Mouse (Mus musculus) heart, embryonic 11.5 days (tissue): Measurements from ENCODE around the gene Rusc2. TPM values are rescaled to one million over a fixed set of nuclear protein-coding genes. Genes with fewer than 3 reads are reported as not detected.

Experiments used
- ATAC-seq: fragments of 200-750 bp; cut with Nextera tagmentation; replicated peaks from 2 replicates; pipeline ENCODE4 v1.8.0; 2017; ENCODE audit warnings: moderate library complexity; ENCODE audit not compliant: insufficient number of reproducible peaks, low FRiP score, low TSS enrichment
- H3K27ac ChIP-seq: fragments of 300-500 bp; sonication (generic); 2 replicates; pipeline ENCODE4 v1.5.1; 2014; ENCODE audit warnings: mild to moderate bottlenecking, low read depth, low read length
- H3K27me3 ChIP-seq: fragments of 300-500 bp; sonication (generic); 2 replicates; pipeline ENCODE4 v1.6.1; 2014; ENCODE audit warnings: mild to moderate bottlenecking, low read length, mixed read lengths; ENCODE audit not compliant: control insufficient read depth, insufficient read depth
- H3K36me3 ChIP-seq: fragments of 300-500 bp; sonication (generic); 2 replicates; pipeline ENCODE4 v1.6.1; 2014; ENCODE audit warnings: mild to moderate bottlenecking, low read length, moderate library complexity, mixed read lengths; ENCODE audit not compliant: control insufficient read depth, insufficient read depth
- H3K4me1 ChIP-seq: fragments of 300-500 bp; sonication (generic); 2 replicates; pipeline ENCODE4 v1.6.1; 2014; ENCODE audit warnings: low read length; ENCODE audit not compliant: control insufficient read depth, insufficient read depth
- H3K4me2 ChIP-seq: fragments of 300-500 bp; sonication (generic); 2 replicates; pipeline ENCODE4 v1.6.1; 2014; ENCODE audit warnings: mild to moderate bottlenecking, moderate library complexity
- H3K4me3 ChIP-seq: fragments of 300-500 bp; sonication (generic); 2 replicates; pipeline ENCODE4 v1.5.1; 2014; ENCODE audit warnings: low read depth, low read length
- H3K9ac ChIP-seq: fragments of 300-500 bp; sonication (generic); 2 replicates; pipeline ENCODE4 v1.6.1; 2014; ENCODE audit warnings: mild to moderate bottlenecking, low read depth, low read length, moderate library complexity
- H3K9me3 ChIP-seq: fragments of 300-500 bp; sonication (generic); replicated peaks from 2 replicates; pipeline ENCODE4 v1.6.1; 2016; ENCODE audit warnings: low read length; ENCODE audit not compliant: control insufficient read depth
- WGBS: fragments of 180-500 bp; shearing (Covaris S2); extraction: QIAGEN DNeasy Blood & Tissue Kit; methylation state at CpG from one replicate; pipeline ENCODE4 v1.1.7; 2014; ENCODE audit not compliant: insufficient replicate concordance; 5-methylcytosine and 5-hydroxymethylcytosine counted together
- polyA plus RNA-seq: library from polyadenylated mRNA; unstranded; fragments of >200 nt; fragmentation: Nextera tagmentation; extraction: Ambion mirVana; gene quantifications from 2 replicates; pipeline ENCODE4 v1.2.1, GENCODE M21; 2014

Gene Rusc2
- polyA plus RNA-seq: 6.3 and 7.8 TPM in 2 replicates

DNA sequence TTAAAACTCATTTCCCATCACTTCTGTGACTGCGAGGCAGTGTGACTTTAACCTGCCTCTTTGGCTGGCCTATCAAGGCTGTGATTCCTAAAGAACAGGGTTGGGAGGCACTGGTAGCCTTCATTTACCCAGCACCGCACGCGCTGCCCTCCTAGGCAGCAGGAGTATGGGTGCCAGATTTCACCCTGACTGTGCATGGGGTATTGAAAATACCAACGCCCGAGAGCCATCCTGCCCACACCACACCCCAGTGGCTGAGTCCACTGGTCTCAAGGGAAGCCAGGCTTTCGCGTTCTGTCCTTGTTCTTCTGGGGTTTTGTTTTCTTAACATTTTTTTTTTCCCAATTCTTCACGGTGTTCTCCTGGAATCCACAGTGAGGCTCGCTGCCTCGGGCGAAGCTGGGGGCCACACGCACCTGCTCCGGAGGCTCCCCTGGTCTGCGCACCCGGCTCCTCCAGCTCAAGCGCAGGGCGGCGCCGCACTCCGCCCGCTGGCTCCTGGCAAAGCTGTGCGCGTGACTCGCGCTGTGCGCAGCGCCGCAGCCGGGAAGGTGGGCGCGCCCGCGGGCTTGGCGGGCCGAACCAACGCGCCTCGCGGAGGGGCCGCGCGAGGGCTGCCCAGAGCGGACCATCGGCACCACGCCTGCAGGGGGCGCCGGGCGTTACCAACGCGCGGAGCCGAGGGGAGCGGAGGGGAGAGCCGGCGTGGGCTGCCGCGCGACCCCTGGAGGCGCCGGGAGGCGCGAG, at the start of gene Rusc2:
TSS of gene Rusc2 (plus strand) at position 572 of the 747 bp plus-strand sequence.
- 1% methylated on average over 61 of the region's 63 CpGs for WGBS
- ATAC-seq: peak; percentile 78

DNA sequence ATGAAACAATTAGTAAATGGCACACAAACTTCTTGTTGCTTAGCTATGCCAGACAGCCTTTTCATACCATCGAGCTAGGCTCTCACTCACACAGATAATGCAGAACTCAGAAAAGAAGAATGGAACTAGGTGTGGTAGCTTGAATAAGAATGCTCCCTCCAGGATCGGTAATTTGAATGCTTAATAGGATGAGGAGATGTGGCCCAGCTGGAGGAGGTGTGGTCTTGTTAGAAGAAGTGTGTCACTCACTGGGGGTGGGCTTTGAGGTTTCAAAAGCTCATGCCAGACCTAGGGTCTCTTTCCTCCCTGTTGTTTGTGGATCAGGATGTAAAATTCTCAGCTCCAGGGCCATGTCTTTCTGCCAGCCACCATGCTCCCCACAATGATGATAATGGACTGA, 47.0 kb upstream of the Rusc2 start:
- Histone ChIP-seq H3K4me1 (no peaks in the 10 kb centered on the region), H3K27ac (no peak overlapping the region), H3K36me3 (no peaks in the 10 kb centered on the region), H3K27me3 (no peaks in the 10 kb centered on the region), H3K4me2 (no peak overlapping the region), H3K9me3 (peaks cover 5% of the 10 kb centered on the region; the same call in 1 of the 2 replicates), H3K4me3 (no peak overlapping the region), H3K9ac (no peak overlapping the region)
- WGBS: 52% methylated on average over 2 of the region's 2 CpGs
- no peak for ATAC-seq

More for the DNA sequence above, at the start of gene Rusc2:
- Histone ChIP-seq H3K9ac (peak within 1 kb of the TSS; percentile 83), H3K4me2 (peak within 1 kb of the TSS; percentile 89), H3K27ac (no peak within 1 kb of the TSS), H3K27me3 (0 out of 2 replicates have a peak, but pooled peaks cover 2% of the 10 kb centered on the region), H3K4me1 (no peaks in the 10 kb centered on the region), H3K4me3 (peak within 1 kb of the TSS; percentile 68), H3K36me3 (no peaks in the 10 kb centered on the region), H3K9me3 (no peaks in the 10 kb centered on the region)

DNA sequence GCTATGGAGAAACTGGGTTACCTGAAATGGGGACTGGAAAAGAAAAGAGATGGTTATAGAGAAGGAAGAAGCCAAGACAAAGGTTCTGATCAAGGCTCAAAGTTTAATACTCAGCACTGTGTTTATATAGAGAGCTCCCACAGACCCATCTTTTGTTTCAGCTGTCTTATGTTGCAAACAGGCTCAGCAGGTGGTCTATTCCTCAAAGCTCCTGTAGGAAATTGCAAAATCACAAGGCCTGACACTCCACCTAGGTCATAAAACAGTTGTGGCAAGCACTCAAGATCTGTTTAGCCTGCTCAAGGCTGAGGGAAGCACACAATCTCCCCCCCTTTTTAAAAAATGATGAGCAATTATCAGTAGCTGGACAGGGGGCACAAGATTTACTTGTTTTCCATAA, 45.6 kb upstream of the Rusc2 start:
- H3K27ac ChIP-seq: no peak overlapping the region
- H3K9me3 ChIP-seq: peaks cover 5% of the 10 kb centered on the region; the same call in 1 of the 2 replicates
- no peak for ATAC-seq
- H3K9ac ChIP-seq: no peak overlapping the region
- no peaks in the 10 kb centered on the region for H3K36me3 ChIP-seq
- H3K27me3 ChIP-seq: no peaks in the 10 kb centered on the region
- no peak overlapping the region for H3K4me2 ChIP-seq
- no peaks in the 10 kb centered on the region for H3K4me1 ChIP-seq
- no peak overlapping the region for H3K4me3 ChIP-seq

DNA sequence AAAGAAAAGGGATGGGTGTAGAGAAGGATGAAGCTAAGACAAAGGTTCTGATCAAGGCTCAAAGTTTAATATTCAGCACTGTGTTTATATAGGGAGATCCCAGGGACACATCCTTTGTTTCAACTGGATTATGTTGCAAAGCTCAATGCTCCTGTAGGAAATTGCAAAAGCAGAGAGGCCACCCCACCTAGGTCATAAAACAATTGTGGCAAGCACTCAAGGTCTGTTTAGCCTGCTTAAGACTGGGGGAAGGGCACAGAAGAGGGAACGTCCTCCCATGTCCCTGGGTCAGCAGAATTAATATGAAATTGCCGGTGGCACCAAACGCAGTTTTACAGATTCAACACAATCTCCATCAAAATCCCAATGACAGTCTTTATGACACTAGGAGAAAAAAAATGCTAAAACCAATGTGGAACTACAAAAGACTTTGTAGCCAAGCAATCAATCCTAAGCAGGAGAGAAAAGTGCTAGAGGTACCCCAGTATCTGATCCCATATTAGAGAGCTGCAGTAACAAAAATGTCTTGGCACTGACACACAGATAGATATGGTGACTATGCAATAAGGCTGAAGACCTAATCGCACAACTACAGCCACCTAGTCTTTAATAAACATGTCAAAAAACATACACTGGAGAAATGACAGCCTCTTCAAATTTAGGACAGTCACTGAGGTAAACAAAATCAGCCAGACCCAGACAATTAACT, 41.5 kb upstream of the Rusc2 start:
- peaks cover 5% of the 10 kb centered on the region; the same call in 1 of the 2 replicates for H3K9me3 ChIP-seq

DNA sequence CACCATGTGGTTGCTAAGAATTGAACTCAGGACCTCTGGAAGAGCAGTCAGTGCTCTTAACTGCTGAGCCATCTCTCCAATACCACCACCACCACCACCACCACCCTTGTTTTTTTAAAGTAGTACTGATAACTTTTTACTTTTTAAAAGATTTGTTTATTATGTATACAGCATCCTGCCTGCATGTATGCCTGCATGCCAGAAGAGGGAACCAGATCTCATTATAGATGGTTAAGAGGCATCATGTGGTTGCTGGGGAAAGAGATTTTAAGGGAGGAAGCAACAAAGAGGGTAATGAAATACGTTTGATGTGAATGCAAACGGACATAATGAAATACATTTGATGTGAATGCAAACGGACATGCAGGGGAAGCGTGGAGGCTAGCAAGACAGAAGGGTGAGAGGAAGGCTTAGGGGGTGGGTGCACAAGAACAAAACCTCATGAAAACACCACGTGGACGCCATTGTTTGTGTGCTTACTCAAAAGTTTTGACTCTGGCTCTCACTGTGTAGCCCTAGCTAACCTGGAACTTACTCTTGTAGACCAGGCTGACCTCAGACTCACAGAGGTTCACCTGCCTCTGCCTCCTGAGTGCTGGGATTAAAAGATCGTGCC, 40.4 kb upstream of the Rusc2 start:
- no peak for ATAC-seq
- Histone ChIP-seq H3K27me3 (no peaks in the 10 kb centered on the region), H3K4me3 (no peak overlapping the region), H3K9me3 (peaks cover 2% of the 10 kb centered on the region; the same call in 1 of the 2 replicates), H3K36me3 (no peaks in the 10 kb centered on the region), H3K4me2 (no peak overlapping the region), H3K27ac (no peak overlapping the region), H3K9ac (no peak overlapping the region), H3K4me1 (no peaks in the 10 kb centered on the region)
- whole genome bisulfite sequencing: 80% methylated on average over 7 of the region's 7 CpGs

More for the DNA sequence above, 41.5 kb upstream of the Rusc2 start:
- H3K9ac ChIP-seq: no peak overlapping the region
- H3K4me3 ChIP-seq: no peak overlapping the region
- 80% methylated on average over 4 of the region's 4 CpGs for WGBS
- H3K4me1 ChIP-seq: no peaks in the 10 kb centered on the region
- no peaks in the 10 kb centered on the region for H3K36me3 ChIP-seq
- H3K4me2 ChIP-seq: no peak overlapping the region
- no peak for ATAC-seq
- H3K27me3 ChIP-seq: no peaks in the 10 kb centered on the region
- no peak overlapping the region for H3K27ac ChIP-seq

DNA sequence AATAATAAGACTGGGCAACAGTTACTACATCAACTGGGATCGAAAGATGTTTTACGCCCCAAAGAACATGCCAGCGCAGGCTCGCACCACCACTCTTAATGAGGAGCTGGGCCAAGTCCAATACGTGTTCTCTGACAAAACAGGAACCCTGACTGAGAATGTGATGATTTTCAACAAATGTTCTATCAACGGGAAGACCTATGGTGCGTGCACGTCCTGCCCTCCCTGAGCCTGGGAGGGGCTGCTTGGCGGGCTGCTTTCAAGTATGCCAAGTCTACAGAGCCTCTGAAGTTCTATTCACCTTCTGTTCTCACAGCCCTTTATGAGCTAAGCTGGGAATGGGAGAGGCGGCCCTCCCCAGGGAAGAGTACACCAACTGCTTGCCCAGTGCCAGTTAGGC, 39.3 kb upstream of the Rusc2 start:
- Histone ChIP-seq H3K4me2 (no peak overlapping the region), H3K9me3 (no peaks in the 10 kb centered on the region), H3K4me1 (no peaks in the 10 kb centered on the region), H3K4me3 (no peak overlapping the region), H3K27me3 (no peaks in the 10 kb centered on the region), H3K36me3 (no peaks in the 10 kb centered on the region), H3K9ac (no peak overlapping the region), H3K27ac (no peak overlapping the region)
- ATAC-seq: no peak
- 87% methylated on average over 10 of the region's 10 CpGs for WGBS

DNA sequence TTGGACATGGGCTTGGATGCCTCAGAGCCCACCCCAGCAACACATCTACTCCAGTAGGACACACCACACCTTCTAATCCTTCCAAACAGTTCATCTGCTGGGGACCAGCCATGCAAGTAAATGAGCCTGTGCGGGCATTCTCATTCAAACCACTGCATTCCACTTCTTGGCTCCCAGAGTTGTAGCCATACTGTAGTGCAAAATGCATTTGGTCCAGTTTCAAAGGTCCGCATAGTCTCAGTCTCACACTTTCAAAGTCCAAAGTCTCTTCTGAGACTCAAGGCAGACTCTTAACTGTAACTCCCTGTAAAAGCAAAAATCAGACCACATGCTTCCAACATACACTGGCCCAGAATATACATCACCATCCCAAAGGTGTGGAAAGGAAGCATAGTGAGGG, 36.8 kb upstream of the Rusc2 start:
- Histone ChIP-seq H3K9me3 (no peaks in the 10 kb centered on the region), H3K27ac (no peak overlapping the region), H3K4me3 (no peak overlapping the region), H3K4me1 (no peaks in the 10 kb centered on the region), H3K36me3 (no peaks in the 10 kb centered on the region), H3K27me3 (no peaks in the 10 kb centered on the region), H3K9ac (no peak overlapping the region), H3K4me2 (no peak overlapping the region)
- ATAC-seq: no peak
- 82% methylated on average over 2 of the region's 2 CpGs for WGBS

DNA sequence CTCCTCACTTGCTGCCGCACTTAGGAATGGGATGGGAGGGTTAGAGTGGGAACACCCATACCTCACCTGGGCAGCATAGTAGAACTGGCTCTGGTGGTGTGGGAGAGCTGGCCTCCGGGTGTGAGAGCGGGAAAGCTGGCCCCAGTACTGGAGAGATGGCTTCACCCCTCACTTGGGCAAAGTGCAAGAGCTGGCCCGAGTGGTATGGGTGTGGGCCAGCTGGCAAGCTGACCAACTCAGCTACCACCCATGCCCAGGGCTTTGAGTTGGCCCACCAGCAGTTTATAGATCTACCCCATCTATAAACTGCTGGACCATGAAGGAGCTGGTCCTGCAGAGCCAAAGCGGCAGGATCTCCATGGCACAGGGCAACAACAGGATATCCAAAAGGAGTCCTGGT, 32.6 kb upstream of the Rusc2 start:
- Histone ChIP-seq H3K4me3 (no peak overlapping the region), H3K9ac (no peak overlapping the region), H3K27me3 (no peaks in the 10 kb centered on the region), H3K4me2 (no peak overlapping the region), H3K4me1 (no peaks in the 10 kb centered on the region), H3K27ac (no peak overlapping the region), H3K9me3 (no peaks in the 10 kb centered on the region; the same call in 1 of the 2 replicates), H3K36me3 (no peaks in the 10 kb centered on the region)
- no peak for ATAC-seq
- WGBS: 92% methylated on average over 5 of the region's 5 CpGs
